Mouse (Mus musculus) gastrocnemius, adult 8-10 months (tissue): ENCODE measurements around the gene Olfr601. TPM values are rescaled to one million over a fixed set of nuclear protein-coding genes. Genes with fewer than 3 reads are reported as not detected.
"Not testable (repeated sequence)": the region's sequence is repeated elsewhere in the genome, so short reads cannot be mapped to it uniquely, and the experiment has no call there.

Experiments used
- DNase-seq, 2 experiments: peaks; one replicate each; pipeline ENCODE4 v3.0.0; 2022; ENCODE audit warnings: low spot score in 2 of 2
- total RNA-seq, 4 experiments: library from RNA; stranded (reverse); gene quantifications; 2 replicates each; pipeline ENCODE4 v1.2.4; 2022

Olfr601 gene
- not detected for total RNA-seq

DNA sequence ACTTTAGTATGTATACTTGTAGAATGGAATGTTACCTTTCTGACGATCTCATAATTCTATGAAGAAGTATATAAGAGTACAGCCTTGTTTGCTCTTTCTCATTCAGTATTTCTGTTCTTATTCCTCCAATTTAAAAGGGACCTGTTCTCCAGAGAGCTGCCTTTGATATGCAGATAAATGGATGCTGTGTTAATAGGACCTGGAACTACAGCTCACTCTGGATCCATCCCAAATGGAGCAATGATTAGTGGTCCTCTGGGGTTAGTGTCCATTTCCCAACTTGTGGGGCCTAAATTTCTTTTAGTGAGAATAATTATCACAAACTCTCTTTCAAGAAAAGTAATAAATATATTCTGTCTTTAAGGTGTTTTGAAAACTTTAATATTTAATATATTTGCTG, at the start of gene Olfr601:
TSS of gene Olfr601 (minus strand) at position 101 of the 400 bp plus-strand sequence.
- DNase-seq, result no peak

DNA sequence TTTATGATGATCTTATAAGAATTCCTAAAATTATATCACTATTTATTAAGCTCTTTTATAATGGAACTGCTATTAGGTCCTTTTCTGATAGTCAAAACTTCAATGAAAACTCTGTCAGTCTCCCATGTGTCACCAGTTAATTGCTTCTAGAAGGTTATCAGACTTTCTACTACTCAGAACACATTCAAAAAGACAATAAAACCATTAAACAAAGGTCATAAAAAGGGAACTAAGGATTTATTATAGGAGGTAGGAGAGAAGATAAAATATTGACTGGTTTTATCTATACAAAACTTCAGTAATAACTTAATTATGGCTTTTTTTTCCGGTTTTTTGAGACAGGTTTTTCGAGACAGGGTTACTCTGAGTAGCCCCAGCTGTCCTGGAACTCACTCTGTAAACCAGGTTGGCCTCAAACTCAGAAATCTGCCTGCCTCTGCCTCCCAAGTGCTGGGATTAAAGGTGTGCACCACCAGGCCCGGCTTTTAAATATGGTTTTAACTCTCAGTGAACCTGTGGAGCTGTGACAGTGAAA, 44.1 kb upstream of the Olfr601 start:
- not testable (repeated sequence) for DNase-seq

DNA sequence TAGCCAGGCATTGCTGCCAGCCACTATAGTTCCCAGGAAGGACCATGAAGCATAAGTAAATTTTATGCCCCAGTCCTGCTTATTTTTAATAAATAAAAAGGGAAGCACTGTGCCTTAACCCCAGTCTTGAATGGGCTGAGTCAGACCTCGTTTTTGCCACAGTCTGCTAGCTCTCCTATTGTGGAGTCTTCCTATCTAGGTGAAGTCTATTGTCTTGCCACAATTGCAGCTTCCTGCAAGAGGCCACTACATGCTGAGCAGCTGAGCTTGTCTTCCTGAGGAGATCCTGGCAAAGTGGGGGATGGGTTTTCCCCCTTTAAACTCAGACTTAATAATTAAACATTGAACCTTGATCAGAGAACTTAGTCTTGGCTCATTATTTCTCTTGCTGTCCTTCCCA, 36.5 kb upstream of the Olfr601 start:
- DNase-seq, result no peak

DNA sequence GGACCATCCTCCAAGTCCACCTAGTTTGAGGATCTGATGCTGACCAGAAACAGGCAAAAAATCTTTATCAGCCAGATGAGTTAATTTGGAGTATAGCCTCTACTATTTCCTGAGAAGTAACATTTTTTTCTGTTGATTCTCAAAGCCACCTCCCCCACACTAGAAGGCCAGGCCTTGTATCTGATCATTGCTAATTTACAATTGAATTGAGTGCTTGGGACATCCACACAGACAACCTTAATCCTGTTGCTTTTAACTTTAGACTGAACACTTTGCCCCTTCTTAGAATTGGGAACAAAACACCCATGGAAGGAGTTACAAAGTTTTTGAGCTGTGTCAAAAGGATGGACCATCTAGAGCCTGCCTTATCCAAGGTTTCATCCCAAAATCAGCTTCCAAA, 35.3 kb upstream of the Olfr601 start:
- no peak for DNase-seq

DNA sequence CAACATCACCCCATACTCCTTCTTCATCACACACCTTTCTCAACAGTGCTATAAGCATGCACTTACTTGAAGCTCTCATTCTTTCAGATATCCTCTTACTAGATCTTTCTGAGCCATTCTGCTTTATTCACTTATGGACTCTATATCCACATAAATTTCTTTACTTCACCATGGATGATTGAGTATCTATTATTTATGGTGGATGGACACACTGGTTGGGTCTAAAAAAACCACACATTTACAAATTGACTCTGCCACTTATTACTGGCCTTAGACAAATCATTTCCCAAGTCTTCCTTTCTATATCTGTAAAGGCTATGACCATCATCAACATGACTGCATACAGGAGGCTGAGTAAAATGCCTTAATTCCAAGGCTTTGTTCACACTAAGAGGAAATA, 23.6 kb upstream of the Olfr601 start, which contains the start of gene Olfr603:
TSS of gene Olfr603 (minus strand) at position 101 of the 400 bp plus-strand sequence.
- DNase-seq, result no peak

DNA sequence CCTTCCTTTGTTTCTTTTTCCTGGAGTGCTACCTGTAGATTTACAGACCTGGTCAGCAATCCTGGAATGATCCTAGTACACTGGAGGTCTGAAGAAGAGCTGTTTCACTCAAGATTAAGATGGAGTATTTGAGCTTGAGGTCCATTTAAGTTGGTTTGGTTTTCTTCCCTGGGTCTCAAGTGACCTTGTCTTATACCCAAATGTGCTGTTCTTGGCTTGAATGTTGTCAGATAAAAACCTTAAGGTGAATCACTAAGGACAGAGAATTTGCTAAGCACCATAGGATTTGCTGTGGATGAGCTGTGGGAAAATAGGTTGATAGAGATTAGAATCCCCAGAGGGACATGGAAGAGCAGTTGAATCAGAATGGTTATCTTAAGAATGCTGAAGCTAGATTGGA, 12.9 kb downstream of the Olfr601 start, which contains the start of gene Olfr600:
TSS of gene Olfr600 (minus strand) at position 101 of the 400 bp plus-strand sequence.
- DNase-seq, result no peak

DNA sequence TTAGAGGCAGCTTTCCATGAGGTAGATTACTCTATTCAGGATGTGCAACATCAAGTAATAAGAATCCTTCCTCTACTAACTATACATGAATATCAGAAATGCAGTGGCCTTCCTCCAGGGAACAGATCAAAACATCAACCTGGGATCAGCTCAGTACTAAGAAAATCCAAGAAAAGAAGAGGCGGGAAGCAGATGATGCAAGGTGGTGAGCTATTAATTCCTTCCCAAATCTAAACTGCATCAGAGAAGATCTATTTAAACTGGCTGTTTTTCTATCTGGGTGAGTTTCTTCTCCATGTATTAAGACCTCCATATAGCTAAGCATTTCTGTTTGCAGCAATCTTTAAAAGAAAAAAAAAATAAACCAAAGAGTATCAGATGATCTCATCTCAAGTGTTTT, 26.8 kb downstream of the Olfr601 start, which contains the start of gene Olfr599:
TSS of gene Olfr599 (plus strand) at position 301 of the 400 bp plus-strand sequence.
- no peak for DNase-seq

DNA sequence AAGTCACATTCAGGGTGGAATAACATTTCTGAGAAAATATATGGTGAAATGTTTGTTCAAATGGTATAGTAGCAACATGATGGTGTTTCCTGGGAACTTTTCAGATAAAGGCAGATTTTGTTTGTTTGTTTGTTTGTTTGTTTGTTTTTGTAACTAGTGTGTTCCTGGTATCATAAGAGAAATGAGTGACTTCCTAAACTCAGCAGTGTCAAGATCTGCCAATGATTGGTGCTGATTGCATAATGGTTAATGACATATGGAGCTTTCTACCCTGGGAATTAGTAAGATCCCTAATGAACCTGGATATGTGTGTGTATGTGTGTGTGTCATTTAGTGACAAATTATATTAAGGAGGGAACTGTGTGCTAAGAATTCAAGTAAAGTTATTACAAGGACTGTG, 39.2 kb downstream of the Olfr601 start, which contains the start of gene Olfr598:
TSS of gene Olfr598 (plus strand) at position 301 of the 400 bp plus-strand sequence.
- DNase-seq, result no peak

DNA sequence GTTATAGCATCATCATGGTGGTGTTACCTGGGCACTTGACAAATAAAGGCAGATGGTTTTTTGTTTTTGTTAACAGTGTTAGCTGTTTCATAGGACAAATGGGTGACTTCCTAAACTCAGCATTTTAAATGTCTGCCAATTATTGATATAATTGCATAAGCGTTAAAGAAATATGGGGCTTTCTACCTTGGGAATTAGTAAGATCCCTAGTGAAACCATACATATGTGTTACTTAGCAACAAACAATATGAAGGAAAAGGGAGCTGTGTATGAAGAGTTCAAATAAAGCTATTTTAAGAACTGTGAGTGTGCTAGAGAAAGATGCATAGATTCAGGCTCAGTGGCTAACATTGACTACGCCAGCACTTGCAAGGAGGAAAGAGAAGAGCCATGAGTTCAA, 46.4 kb downstream of the Olfr601 start, which contains the start of gene Olfr597:
TSS of gene Olfr597 (plus strand) at position 301 of the 400 bp plus-strand sequence.
- DNase-seq, result not testable (repeated sequence)

Other genes starting within 250 kb of the Olfr601 start
- not detected for gene Olfr586, start 237.0 kb downstream of the Olfr601 start, total RNA-seq
- not detected for gene Olfr588-ps1, start 221.8 kb downstream of the Olfr601 start, total RNA-seq
- not detected for gene Olfr589, start 206.3 kb downstream of the Olfr601 start, total RNA-seq
- not detected for gene Olfr591, start 184.3 kb downstream of the Olfr601 start, total RNA-seq
- not detected for gene Olfr592, start 177.9 kb downstream of the Olfr601 start, total RNA-seq
- gene Olfr593, start 150.8 kb downstream of the Olfr601 start, total RNA-seq, result not detected
- not detected for gene Olfr594, start 145.7 kb downstream of the Olfr601 start, total RNA-seq
- gene Usp17ld, start 110.2 kb downstream of the Olfr601 start, total RNA-seq, result not detected
- not detected for gene Olfr596, start 57.0 kb downstream of the Olfr601 start, total RNA-seq
- not detected for gene Olfr597, start 46.3 kb downstream of the Olfr601 start, total RNA-seq
- not detected for gene Olfr598, start 39.1 kb downstream of the Olfr601 start, total RNA-seq
- gene Olfr599, start 26.7 kb downstream of the Olfr601 start, total RNA-seq, result not detected
- gene Olfr600, start 13.0 kb downstream of the Olfr601 start, total RNA-seq, result not detected
- not detected for gene Olfr603, start 23.5 kb upstream of the Olfr601 start, total RNA-seq
- gene Usp17lc, start 52.4 kb upstream of the Olfr601 start, total RNA-seq, result not detected
- gene Olfr605, start 82.8 kb upstream of the Olfr601 start, total RNA-seq, result not detected
- gene Olfr606, start 86.4 kb upstream of the Olfr601 start, total RNA-seq, result not detected
- not detected for gene Olfr607, start 101.5 kb upstream of the Olfr601 start, total RNA-seq
- gene Olfr608, start 107.2 kb upstream of the Olfr601 start, total RNA-seq, result not detected
- not detected for gene Olfr609, start 135.4 kb upstream of the Olfr601 start, total RNA-seq
- not detected for gene Olfr610, start 149.5 kb upstream of the Olfr601 start, total RNA-seq
- gene Olfr611, start 158.2 kb upstream of the Olfr601 start, total RNA-seq, result not detected
- not detected for gene Olfr612, start 180.1 kb upstream of the Olfr601 start, total RNA-seq
- not detected for gene Olfr613, start 185.4 kb upstream of the Olfr601 start, total RNA-seq
- not detected for gene Olfr615, start 193.4 kb upstream of the Olfr601 start, total RNA-seq
- not detected for gene Olfr616, start 206.5 kb upstream of the Olfr601 start, total RNA-seq
- not detected for gene Olfr617, start 210.4 kb upstream of the Olfr601 start, total RNA-seq
- gene Olfr618, start 227.4 kb upstream of the Olfr601 start, total RNA-seq, result not detected
- gene Olfr619, start 237.9 kb upstream of the Olfr601 start, total RNA-seq, result not detected
- gene Olfr620, start 249.9 kb upstream of the Olfr601 start, total RNA-seq, result not detected